Mouse (Mus musculus) lung, adult 10 weeks (tissue): ENCODE data around the gene Slc43a1. TPM values are rescaled to one million over a fixed set of nuclear protein-coding genes. Genes with fewer than 3 reads are reported as not detected.

Source experiments
- polyA plus RNA-seq: library from polyadenylated mRNA; stranded (reverse); fragments of 350-450 nt; fragmentation: Illumina TruSeq; extraction: RNeasy Lipid Tissue Mini Kit (QIAGEN cat#74804); gene quantifications from one replicate; pipeline ENCODE4 v1.2.3, GENCODE M21; 2014; ENCODE audit warnings: low read depth, low replicate concordance; ENCODE audit not compliant: insufficient read depth

The Slc43a1 gene
- 4.2 TPM for polyA plus RNA-seq

DNA sequence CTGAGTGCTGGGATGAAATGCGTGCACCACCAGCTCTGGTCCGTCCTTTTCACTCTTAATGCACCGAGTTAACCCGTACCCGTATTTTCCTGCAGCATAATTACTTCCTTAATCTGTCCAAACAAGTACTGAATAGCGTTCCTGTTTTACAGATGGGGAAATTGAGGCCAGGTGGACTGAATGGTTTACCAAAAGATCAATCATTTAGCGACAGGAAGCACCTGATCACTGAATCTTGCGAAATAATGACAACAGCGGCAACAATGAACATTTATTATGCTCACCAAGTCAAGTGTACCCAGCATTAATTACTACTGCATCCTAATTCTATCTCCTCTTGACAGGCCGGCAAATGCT lies at the start of gene Slc43a1:
TSS of gene Slc43a1 (plus strand) at position 258 of the 357 bp plus-strand sequence.

DNA sequence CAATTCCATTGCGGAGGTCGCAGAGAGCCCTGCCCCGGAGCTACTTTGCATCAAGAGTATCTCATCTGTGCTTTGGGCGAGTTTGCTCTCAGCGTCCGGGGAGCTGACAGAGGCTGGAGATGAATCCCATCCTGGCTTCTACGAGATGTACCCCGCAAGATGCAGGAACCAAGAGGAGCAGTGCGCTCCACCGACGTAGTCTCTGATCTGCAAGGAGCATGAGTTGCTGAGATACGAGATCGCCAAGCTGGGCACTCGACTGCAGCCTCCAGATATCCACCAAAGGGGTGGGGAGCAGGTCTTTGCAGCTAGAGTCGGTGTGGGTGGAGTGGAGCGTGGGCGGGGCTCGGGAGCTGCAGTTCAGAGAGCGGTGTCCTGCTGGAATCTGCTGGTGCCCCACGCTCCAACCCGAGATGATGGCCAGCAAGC lies 40.1 kb upstream of the Slc43a1 start, which contains the start of gene Ube2l6:
TSS of gene Ube2l6 (plus strand) at position 336 of the 429 bp plus-strand sequence.

DNA sequence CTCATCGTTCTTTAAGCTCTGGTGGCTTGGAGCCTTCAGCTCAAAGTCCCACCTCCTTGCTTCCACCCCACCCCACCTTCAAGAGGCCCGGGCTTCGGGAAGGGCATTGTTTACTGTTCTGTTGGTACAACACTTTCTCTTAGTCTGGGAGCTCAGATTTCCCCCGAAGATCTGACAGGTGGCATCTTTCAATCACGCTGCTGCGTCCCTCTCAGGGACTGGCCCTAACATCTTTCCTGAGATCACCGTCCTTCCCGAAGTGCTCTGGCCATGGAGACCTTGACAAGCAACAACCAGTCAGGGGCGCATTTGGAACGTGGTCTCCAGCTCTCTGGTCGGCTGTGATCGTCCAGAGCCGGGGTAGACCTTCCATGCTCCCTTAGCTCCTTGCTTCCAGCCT lies 16.1 kb upstream of the Slc43a1 start, which contains the start of gene Smtnl1:
TSS of gene Smtnl1 (minus strand) at position 101 of the 400 bp plus-strand sequence.

DNA sequence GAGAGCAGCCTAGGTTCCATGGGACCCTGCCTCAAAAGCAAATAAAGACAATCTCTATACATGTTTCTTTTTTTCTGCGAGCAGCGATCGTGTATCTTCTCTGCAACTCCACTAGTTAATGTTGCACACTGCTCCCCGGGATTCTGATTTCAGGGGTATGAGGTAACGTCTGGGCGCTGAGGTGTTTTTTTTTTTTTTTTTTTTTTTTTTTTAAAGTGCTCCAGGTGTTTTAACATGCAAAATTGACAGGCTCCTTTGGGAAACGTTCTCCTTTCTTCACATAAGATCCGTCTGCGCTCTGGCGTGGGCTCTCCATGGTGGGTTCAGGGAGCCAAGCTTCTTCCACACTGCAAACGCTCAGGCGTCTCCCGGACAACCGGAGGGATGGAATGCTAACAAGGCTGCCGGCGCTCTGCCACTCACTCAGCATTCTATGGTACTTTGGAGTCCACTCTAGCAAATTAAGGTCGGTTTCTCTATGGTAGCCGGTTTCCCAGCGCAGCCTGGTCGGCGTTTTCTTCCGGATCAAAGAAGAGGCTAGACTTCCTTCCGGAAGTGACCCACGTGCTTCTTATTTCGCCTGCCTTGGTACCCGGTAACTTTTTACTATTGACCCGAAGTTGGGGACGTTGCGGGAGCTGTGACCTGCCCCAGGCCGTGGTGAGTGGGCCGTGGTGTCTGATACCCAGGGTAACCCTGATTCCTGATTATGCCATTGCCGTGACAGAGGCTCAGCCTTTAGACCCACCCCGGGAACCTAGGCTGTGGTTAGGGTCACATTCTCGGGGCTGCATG lies 12.0 kb upstream of the Slc43a1 start, which contains the start of gene Timm10:
TSS of gene Timm10 (plus strand) at position 510 of the 795 bp plus-strand sequence.

DNA sequence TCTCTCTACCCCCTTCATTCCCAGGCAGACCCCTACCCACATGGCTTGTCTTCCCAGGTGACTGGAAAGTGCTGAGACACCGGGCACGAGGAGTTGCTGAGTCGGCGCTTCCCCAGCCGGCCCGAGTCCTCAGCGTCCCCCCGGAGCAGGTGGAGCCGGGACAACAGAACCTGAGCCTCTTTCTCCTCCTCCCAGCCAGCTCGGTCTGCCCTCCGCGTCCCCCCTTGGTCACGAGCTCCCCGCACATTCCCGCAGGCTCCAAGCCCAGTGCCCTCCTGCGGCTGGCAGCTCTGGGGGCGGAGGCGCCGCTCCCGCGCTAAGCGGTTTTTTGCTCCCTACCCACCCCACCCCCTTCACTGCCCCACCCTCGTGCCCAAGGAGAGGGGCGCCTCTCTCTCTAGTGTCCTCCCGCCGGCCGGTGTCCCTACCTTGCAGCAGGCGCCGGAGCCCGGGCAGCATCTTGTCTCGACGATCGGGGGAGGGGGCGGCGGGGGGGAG lies 47.6 kb downstream of the Slc43a1 start, which contains the start of gene Rtn4rl2:
TSS of gene Rtn4rl2 (minus strand) at position 477 of the 498 bp plus-strand sequence.

Other genes with a start within 250 kb of the Slc43a1 start
- gene Ctnnd1, start 188.1 kb upstream of the Slc43a1 start, polyA plus RNA-seq: 56.3 TPM
- gene Btbd18, start 179.8 kb upstream of the Slc43a1 start, polyA plus RNA-seq: not detected
- 47.1 TPM for gene Selenoh, start 168.1 kb upstream of the Slc43a1 start, polyA plus RNA-seq
- gene Gm28635, start 160.8 kb upstream of the Slc43a1 start, polyA plus RNA-seq: not detected
- 19.2 TPM for gene Med19, start 160.4 kb upstream of the Slc43a1 start, polyA plus RNA-seq
- 41.6 TPM for gene Tmx2, start 159.7 kb upstream of the Slc43a1 start, polyA plus RNA-seq
- gene Zdhhc5, start 123.7 kb upstream of the Slc43a1 start, polyA plus RNA-seq: 13.1 TPM
- gene Clp1, start 111.5 kb upstream of the Slc43a1 start, polyA plus RNA-seq: 14.5 TPM
- gene Ypel4, start 104.8 kb upstream of the Slc43a1 start, polyA plus RNA-seq: 1.1 TPM
- 7.0 TPM for gene Gm19426, start 95.2 kb upstream of the Slc43a1 start, polyA plus RNA-seq
- gene Serping1, start 63.4 kb upstream of the Slc43a1 start, polyA plus RNA-seq: 324 TPM
- 63.0 TPM for gene Ube2l6, start 40.0 kb upstream of the Slc43a1 start, polyA plus RNA-seq
- gene Smtnl1, start 16.2 kb upstream of the Slc43a1 start, polyA plus RNA-seq: 0.18 TPM
- 25.9 TPM for gene Timm10, start 11.9 kb upstream of the Slc43a1 start, polyA plus RNA-seq
- gene Rtn4rl2, start 47.9 kb downstream of the Slc43a1 start, polyA plus RNA-seq: 1.1 TPM
- gene Slc43a3, start 97.7 kb downstream of the Slc43a1 start, polyA plus RNA-seq: 127 TPM
- gene Prg2, start 141.6 kb downstream of the Slc43a1 start, polyA plus RNA-seq: 0.52 TPM
- gene Prg3, start 149.4 kb downstream of the Slc43a1 start, polyA plus RNA-seq: not detected
- gene Ssrp1, start 198.4 kb downstream of the Slc43a1 start, polyA plus RNA-seq: 56.9 TPM
- gene P2rx3, start 198.6 kb downstream of the Slc43a1 start, polyA plus RNA-seq: not detected
- gene Tnks1bp1, start 209.2 kb downstream of the Slc43a1 start, polyA plus RNA-seq: 28.1 TPM